Mouse (Mus musculus) urinary bladder, postnatal 14 days (tissue): ENCODE measurements around the gene Gm21083.
"Not testable (repeated sequence)": the region's sequence is repeated elsewhere in the genome, so short reads cannot be mapped to it uniquely, and the experiment has no call there.

Experiments
- DNase-seq: peaks from one replicate; pipeline ENCODE4 v3.0.0; 2021; ENCODE audit warnings: low spot score

The Gm21083 gene

GRCm38 (mm10) chr5:15628136-15628535 lies 51.0 kb downstream of the Gm21083 start:
- DNase-seq, result not testable (repeated sequence)

- not testable (repeated sequence) for DNase-seq
Observed at GRCm38 (mm10) chr5:15630068-15630467, 52.9 kb downstream of the Gm21083 start.
